Mouse (Mus musculus): ENCODE results near the gene H2afb3.
"Not testable (repeated sequence)": the region's sequence is repeated elsewhere in the genome, so short reads cannot be mapped to it uniquely, and the experiment has no call there.

The H2afb3 gene

DNA sequence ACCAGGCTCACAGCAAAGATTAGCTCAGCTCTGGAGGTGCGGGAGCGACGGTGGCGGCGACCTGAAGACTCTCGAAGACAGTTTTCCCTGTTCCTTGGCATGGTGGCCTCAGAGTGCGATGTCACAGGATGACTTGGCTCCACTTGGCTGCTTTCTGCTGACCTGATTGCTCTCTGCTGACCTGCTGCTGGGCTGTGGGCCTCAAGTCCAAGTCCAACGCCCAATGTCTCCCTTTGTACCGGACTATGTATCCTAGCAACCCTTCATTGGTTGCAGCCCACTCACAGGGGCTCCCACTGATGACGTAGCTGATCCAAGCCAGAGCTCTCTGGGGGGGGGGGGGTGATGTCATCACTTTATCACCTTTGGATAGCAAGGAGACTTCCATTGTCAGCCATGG is at the start of gene H2afb3:
Gene H2afb3, minus strand, starts transcription at position 101 of the 400 bp plus-strand sequence.
- not testable (repeated sequence) for DNase-seq (ENCODE audit: low spot score)

DNA sequence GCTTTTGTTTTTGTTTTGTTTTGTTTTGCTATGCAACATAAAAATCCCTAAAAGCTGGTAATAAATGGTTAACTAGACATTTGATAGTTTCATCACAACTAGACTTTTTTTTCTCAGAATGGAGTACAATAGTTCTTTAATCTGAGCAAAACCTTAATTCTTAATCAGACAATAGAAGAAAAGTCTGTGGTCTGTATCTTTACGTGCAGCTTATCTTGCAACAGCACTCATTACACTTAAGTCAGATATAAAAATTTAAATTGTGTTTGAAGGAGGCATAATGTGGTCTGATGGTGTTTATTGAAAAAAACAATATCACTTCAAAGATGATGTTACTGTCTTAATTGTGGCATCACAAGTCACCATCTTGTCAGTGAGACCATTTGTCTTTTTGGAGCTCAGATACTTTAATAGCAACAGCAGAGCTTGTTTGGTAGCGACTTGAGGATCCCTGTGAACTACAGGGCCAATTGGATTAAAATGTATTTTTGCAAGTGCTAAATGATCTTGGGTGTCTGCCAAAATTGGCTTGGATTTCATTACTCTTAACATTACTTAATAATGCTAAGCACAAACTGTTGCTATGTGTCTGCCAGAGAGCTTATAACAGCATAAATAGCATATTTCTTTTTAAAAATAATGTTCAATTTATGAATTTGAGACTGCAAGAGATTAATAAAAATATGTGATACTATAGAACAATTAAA is 11.3 kb downstream of the H2afb3 start:
- DNase-seq (ENCODE audit: low spot score), result no peak

DNA sequence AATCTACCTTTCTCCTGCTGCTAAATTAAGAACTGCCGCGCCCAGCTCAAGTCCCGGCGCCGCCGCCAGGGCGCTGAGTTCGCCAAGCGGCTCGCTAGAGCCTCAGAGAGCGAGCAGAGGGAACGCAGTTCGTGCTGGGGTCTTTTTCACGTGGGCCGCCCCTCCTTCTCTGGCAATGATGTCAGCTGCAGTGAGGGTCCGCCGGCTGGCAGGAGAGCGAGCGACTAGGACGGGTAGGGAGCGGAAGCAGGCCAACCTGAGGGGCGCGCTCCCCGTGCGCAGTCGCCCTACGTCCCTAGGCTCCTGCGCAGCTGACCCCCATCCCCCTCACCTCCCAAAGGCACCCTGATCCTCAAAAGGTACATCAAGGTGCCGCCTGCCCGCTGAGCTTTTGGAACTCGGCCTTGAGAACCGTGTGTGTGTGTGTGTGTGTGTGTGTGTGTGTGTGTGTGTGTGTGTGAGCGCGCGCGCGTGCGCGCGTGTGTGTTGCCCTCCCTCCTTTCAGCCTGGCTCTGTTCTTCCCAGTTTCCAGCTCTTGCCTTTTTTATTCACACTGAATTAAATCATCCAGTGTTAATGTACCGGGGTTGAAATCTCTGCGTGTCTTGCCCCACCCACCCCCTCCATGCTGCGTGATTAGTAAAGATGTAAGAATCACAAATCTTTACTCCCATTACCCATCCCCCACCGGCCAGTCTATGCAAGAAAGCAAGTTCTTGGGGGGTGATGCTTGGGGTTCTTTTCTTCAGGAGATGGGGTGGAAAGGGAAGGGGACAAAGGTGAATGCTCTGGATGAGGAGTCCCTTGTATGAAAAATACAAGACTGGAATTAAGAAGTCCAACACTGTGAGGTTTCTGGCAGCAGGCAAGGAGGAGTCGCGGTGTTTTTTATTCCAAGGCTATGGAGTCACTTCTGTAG is 19.8 kb downstream of the H2afb3 start:
- peak; percentile 20 for DNase-seq (ENCODE audit: low spot score)

DNA sequence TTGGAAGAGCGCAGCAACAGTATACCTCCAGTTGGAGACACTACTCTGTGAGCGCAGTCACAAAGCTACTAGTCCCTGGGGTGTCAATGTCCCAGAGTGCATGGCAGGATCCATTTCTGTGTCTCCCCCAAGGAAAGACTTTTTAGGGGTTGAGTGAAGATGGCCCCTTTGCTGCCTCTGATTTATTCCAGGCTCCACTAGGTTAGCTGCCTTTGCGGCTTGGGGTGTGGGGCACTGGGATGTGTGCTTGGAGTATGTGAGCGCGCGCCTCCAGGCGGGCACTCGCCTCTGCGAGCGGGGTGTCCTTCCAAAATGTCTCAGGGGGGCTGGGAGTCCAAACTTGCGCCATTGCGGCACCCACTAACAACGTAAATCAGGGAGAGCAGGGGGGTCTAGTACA is 21.2 kb downstream of the H2afb3 start:
- peak; percentile 6 for DNase-seq (ENCODE audit: low spot score)

DNA sequence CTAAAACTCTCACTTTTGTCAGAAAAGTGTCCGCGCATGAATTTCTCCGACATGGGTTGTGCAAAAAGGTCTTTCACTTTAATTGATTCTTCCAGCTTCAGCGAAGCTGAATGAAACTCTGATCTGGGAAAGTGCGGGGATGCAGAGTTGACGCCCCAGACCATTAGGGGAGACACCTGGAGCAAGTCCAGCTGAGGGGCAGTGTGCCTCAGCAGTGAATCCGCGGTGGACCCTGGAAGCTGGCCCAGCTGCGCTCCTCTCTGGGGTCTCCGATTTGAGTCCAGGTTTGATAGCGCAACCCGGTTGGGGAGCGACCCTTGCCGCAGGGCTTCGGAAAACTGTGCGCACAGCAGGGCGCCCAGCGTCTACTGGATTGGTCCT is 22.0 kb downstream of the H2afb3 start:
- peak; percentile 2 for DNase-seq (ENCODE audit: low spot score)

DNA sequence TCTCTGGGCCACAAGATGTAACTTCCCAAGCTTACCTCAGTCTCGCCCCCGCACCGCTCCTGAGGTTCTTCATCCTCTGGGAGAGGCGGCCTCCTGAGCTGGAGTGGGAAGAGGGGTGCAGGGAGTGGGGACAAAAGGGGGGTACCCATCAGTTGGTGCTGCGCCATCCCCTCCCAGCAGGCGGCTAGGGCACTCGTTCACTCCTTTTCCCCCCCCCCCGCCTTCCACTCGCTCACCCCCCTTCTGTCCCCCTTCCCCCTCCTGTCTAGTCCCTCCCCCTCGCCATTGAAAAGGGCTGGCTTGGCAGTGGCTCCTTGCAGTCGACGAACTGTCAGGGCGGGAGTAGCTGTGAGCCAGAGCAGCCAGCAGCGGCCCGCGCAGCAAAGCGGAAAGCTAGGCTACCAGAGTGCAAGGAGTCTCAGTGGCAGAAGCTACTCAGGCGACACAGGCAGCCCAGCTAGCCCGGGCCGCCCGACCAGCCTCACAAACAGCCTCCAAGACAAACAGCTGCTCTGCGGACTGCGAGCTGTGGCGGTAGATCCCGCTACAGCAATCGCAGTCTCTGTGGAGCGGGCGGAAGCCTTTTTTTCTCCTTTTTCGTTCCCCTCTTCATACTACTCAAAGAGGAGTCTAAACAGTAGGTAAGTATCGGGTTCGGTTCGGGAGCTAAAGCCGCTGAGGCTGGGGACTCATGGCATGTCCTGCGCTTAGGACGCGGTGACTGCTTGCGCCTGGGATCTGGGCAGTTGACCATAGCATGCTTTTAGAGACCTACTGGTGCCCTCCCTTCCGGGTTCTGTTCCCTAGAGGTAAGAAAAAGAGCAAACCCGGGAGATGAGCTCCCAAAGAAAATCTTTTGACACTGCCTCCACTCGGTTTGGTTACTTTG is 22.6 kb downstream of the H2afb3 start, which contains the start of gene Pcdh11x:
Gene Pcdh11x, plus strand, starts transcription at position 249 of the 889 bp plus-strand sequence.
- peak; percentile 40 for DNase-seq (ENCODE audit: low spot score)

DNA sequence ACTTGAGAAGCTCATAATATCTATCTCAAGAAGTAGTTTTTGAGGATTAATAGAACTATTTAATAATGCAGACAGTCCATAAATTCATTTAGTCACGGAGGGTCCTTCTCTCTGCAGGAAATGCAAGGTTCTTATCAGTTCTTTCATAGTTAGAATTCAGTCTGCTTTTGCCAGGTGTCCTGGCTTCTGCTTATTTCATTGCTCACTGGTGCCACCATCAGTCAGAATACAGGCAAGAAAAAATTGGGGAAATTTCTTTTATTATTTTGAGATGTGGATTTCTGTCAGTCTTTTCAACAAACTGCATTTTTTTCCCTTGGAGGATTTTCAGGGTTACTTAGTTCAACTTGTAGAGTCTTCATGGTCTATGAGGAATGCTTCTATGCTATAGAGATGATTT is 25.4 kb downstream of the H2afb3 start:
- DNase-seq (ENCODE audit: low spot score), result peak; percentile 6

DNA sequence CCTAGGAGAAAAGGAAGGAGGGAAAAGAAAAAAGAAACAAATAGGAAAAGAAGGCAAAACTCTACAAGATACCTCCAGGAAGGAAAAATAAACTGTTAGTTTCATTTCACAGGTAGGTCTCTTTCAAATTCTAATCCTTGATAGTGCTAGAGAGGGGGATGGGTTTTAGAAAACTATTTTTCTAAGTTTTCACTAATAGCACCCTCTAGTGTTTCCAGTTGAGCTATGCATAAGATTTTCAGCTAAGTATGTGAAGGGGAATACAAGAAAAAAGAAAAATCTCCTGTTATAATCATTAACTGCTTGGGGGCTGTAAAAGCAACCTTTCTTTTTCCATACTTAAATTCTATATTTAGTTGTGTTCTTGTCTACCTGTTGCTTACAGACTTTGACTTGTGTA is 27.4 kb downstream of the H2afb3 start:
- DNase-seq (ENCODE audit: low spot score), result no peak
